Mouse (Mus musculus) bone marrow, adult 2 months (tissue): ENCODE data around the gene 1700069L16Rik. TPM values are rescaled to one million over a fixed set of nuclear protein-coding genes. Genes with fewer than 3 reads are reported as not detected.

Experiments used
- H3K27ac ChIP-seq: fragments of 200-500 bp; 2 replicates; pipeline ENCODE4 v1.5.1; 2012; ENCODE audit warnings: low read depth, mild to moderate bottlenecking, control low read depth, inconsistent platforms, low read length; ENCODE audit not compliant: control insufficient read depth, poor library complexity, insufficient read depth
- H3K4me1 ChIP-seq: fragments of 200-500 bp; 2 replicates; pipeline ENCODE4 v1.6.1; 2011; ENCODE audit warnings: low read length; ENCODE audit not compliant: control insufficient read depth, insufficient read depth
- H3K4me3 ChIP-seq: fragments of 200-500 bp; replicated peaks from 2 replicates; pipeline ENCODE3; 2011; ENCODE audit warnings: mild to moderate bottlenecking, low read depth, low read length, control low read depth; ENCODE audit not compliant: control insufficient read depth
- CTCF ChIP-seq: fragments of 200-500 bp; IDR thresholded peaks from 2 replicates; pipeline ENCODE4 v1.5.1; 2011; ENCODE audit warnings: low read length, control low read depth; ENCODE audit not compliant: control insufficient read depth, insufficient read depth
- POLR2A ChIP-seq: fragments of 200-500 bp; IDR thresholded peaks from 2 replicates; pipeline ENCODE4 v1.6.1; 2011; ENCODE audit warnings: low read depth, mild to moderate bottlenecking, control low read depth, low read length, borderline replicate concordance; ENCODE audit not compliant: control insufficient read depth
- WGBS: fragments of 180-500 bp; shearing (Covaris S2); methylation state at CpG from one replicate; pipeline ENCODE4 v1.1.7; 2018; 5-methylcytosine and 5-hydroxymethylcytosine counted together
- polyA plus RNA-seq: library from polyadenylated mRNA; stranded (reverse); fragments of >200 nt; gene quantifications from 2 replicates; pipeline ENCODE4 v1.2.4, GENCODE M21; 2011; ENCODE audit warnings: low replicate concordance; ENCODE audit not compliant: missing spikeins, insufficient read depth, insufficient read length

1700069L16Rik gene
- polyA plus RNA-seq, 1 experiment: not detected

GRCm38 (mm10) chr5:113716581-113717388, 7.8 kb downstream of the 1700069L16Rik start:
- TF ChIP-seq CTCF: no peak
- TF ChIP-seq POLR2A: no peak
- no peak overlapping the region for H3K27ac ChIP-seq
- H3K4me1 ChIP-seq: no peaks in the 10 kb centered on the region
- 15% methylated on average over 12 of the region's 12 CpGs for WGBS
- no peak overlapping the region for H3K4me3 ChIP-seq

GRCm38 (mm10) chr5:113712861-113713260, 11.7 kb downstream of the 1700069L16Rik start:
- no peak overlapping the region for H3K4me3 ChIP-seq
- WGBS: 74% methylated on average over 2 of the region's 2 CpGs
- H3K4me1 ChIP-seq: no peaks in the 10 kb centered on the region
- no peak overlapping the region for H3K27ac ChIP-seq
- no peak for TF ChIP-seq CTCF
- no peak for TF ChIP-seq POLR2A

- TF ChIP-seq CTCF: no peak
- TF ChIP-seq POLR2A: no peak
- 52% methylated on average over 21 of the region's 21 CpGs for WGBS
These were observed 20.6 kb downstream of the 1700069L16Rik start for GRCm38 (mm10) chr5:113703803-113704585.

GRCm38 (mm10) chr5:113700388-113701023, 24.1 kb downstream of the 1700069L16Rik start:
- no peaks in the 10 kb centered on the region for H3K4me1 ChIP-seq
- no peak overlapping the region for H3K4me3 ChIP-seq
- WGBS: 63% methylated on average over 19 of the region's 19 CpGs
- H3K27ac ChIP-seq: no peak overlapping the region
- TF ChIP-seq POLR2A (no peak), CTCF (no peak)

More at GRCm38 (mm10) chr5:113703803-113704585, 20.6 kb downstream of the 1700069L16Rik start:
- H3K27ac ChIP-seq: no peak overlapping the region
- no peaks in the 10 kb centered on the region for H3K4me1 ChIP-seq
- no peak overlapping the region for H3K4me3 ChIP-seq

GRCm38 (mm10) chr5:113694415-113694814, 30.2 kb downstream of the 1700069L16Rik start:
- Histone ChIP-seq H3K4me3 (no peak overlapping the region), H3K27ac (no peak overlapping the region), H3K4me1 (no peaks in the 10 kb centered on the region)
- no peak for TF ChIP-seq CTCF
- TF ChIP-seq POLR2A: no peak
- WGBS: 58% methylated on average over 5 of the region's 5 CpGs

DNA sequence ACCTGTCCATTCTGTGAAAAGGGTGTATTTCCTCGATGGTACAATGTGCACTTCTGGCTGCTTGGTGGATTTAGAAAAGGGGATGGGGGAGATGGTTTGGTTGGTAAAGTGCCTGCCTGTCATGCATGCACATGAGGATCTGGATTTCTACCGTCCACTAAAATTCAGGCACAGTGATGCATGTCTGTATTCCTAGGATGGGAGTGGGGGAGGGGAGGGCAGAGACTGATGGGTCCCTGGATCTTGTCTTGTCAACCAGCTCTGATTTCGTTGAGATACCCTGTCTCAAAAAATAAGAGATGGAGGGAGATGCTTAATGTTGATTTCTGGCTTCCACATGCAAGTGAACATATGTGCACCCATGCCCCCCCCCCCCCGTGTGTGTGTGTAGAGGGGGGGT, 30.6 kb downstream of the 1700069L16Rik start:
- no peak overlapping the region for H3K27ac ChIP-seq
- TF ChIP-seq CTCF: no peak
- no peak for TF ChIP-seq POLR2A
- 63% methylated on average over 4 of the region's 4 CpGs for WGBS

DNA sequence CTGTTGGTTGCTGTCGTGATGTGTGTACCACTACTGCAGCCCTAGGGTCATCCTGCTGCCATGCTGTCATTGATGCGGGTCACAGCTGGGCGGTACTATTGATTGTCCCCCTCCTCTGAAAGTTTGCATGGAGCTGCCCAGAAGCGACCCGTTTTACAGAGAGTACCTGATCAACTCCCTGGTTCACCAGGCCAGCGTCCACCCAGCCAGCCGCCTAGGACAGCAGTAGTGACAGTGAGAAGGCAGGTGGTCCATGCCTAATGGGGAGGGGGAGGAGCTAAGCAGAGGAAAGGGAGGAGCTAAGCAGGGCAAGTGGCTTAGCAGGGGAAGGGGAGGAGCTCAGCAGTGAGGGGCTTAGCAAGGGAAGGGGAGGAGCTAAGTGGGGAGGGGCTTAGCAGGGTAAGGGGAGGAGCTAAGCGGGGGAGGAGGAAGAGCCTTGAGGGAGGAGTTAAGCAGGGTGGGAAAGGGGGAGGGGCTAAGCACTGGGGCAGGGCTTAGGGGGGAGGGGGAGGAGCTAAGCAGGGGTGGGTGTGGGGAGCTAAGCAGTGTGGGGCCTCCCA, 31.3 kb downstream of the 1700069L16Rik start:
- Histone ChIP-seq H3K4me1 (no peaks in the 10 kb centered on the region), H3K4me3 (no peak overlapping the region), H3K27ac (no peak overlapping the region)
- WGBS: 84% methylated on average over 8 of the region's 8 CpGs
- no peak for TF ChIP-seq CTCF
- TF ChIP-seq POLR2A: no peak

More for the DNA sequence above, 30.6 kb downstream of the 1700069L16Rik start:
- no peaks in the 10 kb centered on the region for H3K4me1 ChIP-seq
- H3K4me3 ChIP-seq: no peak overlapping the region

GRCm38 (mm10) chr5:113690866-113691265, 33.7 kb downstream of the 1700069L16Rik start:
- H3K4me3 ChIP-seq: no peak overlapping the region
- H3K4me1 ChIP-seq: no peaks in the 10 kb centered on the region
- no peak overlapping the region for H3K27ac ChIP-seq
- 81% methylated on average over 2 of the region's 2 CpGs for WGBS
- TF ChIP-seq CTCF: no peak
- TF ChIP-seq POLR2A: no peak
